Mouse (Mus musculus): ENCODE data around the gene Syn3. TPM values are rescaled to one million over a fixed set of nuclear protein-coding genes. Genes with fewer than 3 reads are reported as not detected.

The Syn3 gene
- polyA plus RNA-seq, 1 experiment = 0.75 TPM

- Histone ChIP-seq H3K4me3 (ENCODE audit: low read depth, low read length) (no peak overlapping the region), H3K36me3 (ENCODE audit: control insufficient read depth, insufficient read depth, low read length) (no peaks in the 10 kb centered on the region), H3K27ac (ENCODE audit: insufficient read depth, low read depth, low read length) (no peak overlapping the region), H3K4me1 (ENCODE audit: control insufficient read depth, insufficient read depth, insufficient read length, low read length) (peaks cover 2% of the 10 kb centered on the region; the same call in 1 of the 2 replicates), H3K27me3 (ENCODE audit: control insufficient read depth, insufficient read depth, low read length) (no peaks in the 10 kb centered on the region)
- 82% methylated on average over 3 of the region's 3 CpGs for WGBS
- no peak for TF ChIP-seq POLR2A (IDR thresholded peaks at IDR 0.05; ENCODE audit: low read depth, low read length)
- TF ChIP-seq CTCF (IDR thresholded peaks at IDR 0.05; ENCODE audit: extremely low read depth, insufficient read length, insufficient replicate concordance, low read depth, low read length) = no peak
Observed at GRCm38 (mm10) chr10:86060267-86060666, 438.4 kb downstream of the Syn3 start.

GRCm38 (mm10) chr10:86057712-86058111 lies 441.0 kb downstream of the Syn3 start:
- no peaks in the 10 kb centered on the region for H3K36me3 ChIP-seq (ENCODE audit: control insufficient read depth, insufficient read depth, low read length)
- 45% methylated on average over 2 of the region's 2 CpGs for WGBS
- no peak overlapping the region for H3K27ac ChIP-seq (ENCODE audit: insufficient read depth, low read depth, low read length)
- no peak for TF ChIP-seq POLR2A (IDR thresholded peaks at IDR 0.05; ENCODE audit: low read depth, low read length)
- no peak for TF ChIP-seq CTCF (IDR thresholded peaks at IDR 0.05; ENCODE audit: extremely low read depth, insufficient read length, insufficient replicate concordance, low read depth, low read length)
- H3K4me3 ChIP-seq (ENCODE audit: low read depth, low read length) = no peak overlapping the region
- peaks cover 2% of the 10 kb centered on the region; the same call in 1 of the 2 replicates for H3K4me1 ChIP-seq (ENCODE audit: control insufficient read depth, insufficient read depth, insufficient read length, low read length)
- H3K27me3 ChIP-seq (ENCODE audit: control insufficient read depth, insufficient read depth, low read length) = no peaks in the 10 kb centered on the region

- H3K4me1 ChIP-seq (ENCODE audit: control insufficient read depth, insufficient read depth, insufficient read length, low read length) = peaks cover 2% of the 10 kb centered on the region; the same call in 1 of the 2 replicates
- H3K4me3 ChIP-seq (ENCODE audit: low read depth, low read length) = no peak overlapping the region
- TF ChIP-seq CTCF (IDR thresholded peaks at IDR 0.05; ENCODE audit: extremely low read depth, insufficient read length, insufficient replicate concordance, low read depth, low read length) (no peak), POLR2A (IDR thresholded peaks at IDR 0.05; ENCODE audit: low read depth, low read length) (no peak)
- no peak overlapping the region for H3K27ac ChIP-seq (ENCODE audit: insufficient read depth, low read depth, low read length)
- no peaks in the 10 kb centered on the region for H3K27me3 ChIP-seq (ENCODE audit: control insufficient read depth, insufficient read depth, low read length)
- H3K36me3 ChIP-seq (ENCODE audit: control insufficient read depth, insufficient read depth, low read length) = no peaks in the 10 kb centered on the region
- 90% methylated on average over 11 of the region's 11 CpGs for WGBS
Observed at GRCm38 (mm10) chr10:86057286-86057685, 441.4 kb downstream of the Syn3 start.

- Histone ChIP-seq H3K36me3 (ENCODE audit: control insufficient read depth, insufficient read depth, low read length) (peaks cover 2% of the 10 kb centered on the region), H3K27me3 (ENCODE audit: control insufficient read depth, insufficient read depth, low read length) (no peaks in the 10 kb centered on the region), H3K4me1 (ENCODE audit: control insufficient read depth, insufficient read depth, insufficient read length, low read length) (peaks cover 2% of the 10 kb centered on the region; the same call in 1 of the 2 replicates), H3K27ac (ENCODE audit: insufficient read depth, low read depth, low read length) (no peak overlapping the region), H3K4me3 (ENCODE audit: low read depth, low read length) (no peak overlapping the region)
- TF ChIP-seq POLR2A (IDR thresholded peaks at IDR 0.05; ENCODE audit: low read depth, low read length) (no peak), CTCF (IDR thresholded peaks at IDR 0.05; ENCODE audit: extremely low read depth, insufficient read length, insufficient replicate concordance, low read depth, low read length) (no peak)
- 86% methylated on average over 8 of the region's 8 CpGs for WGBS
Observed at GRCm38 (mm10) chr10:86056297-86056903, 442.3 kb downstream of the Syn3 start.

- H3K4me1 ChIP-seq (ENCODE audit: control insufficient read depth, insufficient read depth, insufficient read length, low read length) = peaks cover 2% of the 10 kb centered on the region; the same call in 1 of the 2 replicates
- no peak overlapping the region for H3K4me3 ChIP-seq (ENCODE audit: low read depth, low read length)
- peaks cover 10% of the 10 kb centered on the region for H3K36me3 ChIP-seq (ENCODE audit: control insufficient read depth, insufficient read depth, low read length)
- H3K27ac ChIP-seq (ENCODE audit: insufficient read depth, low read depth, low read length) = no peak overlapping the region
- H3K27me3 ChIP-seq (ENCODE audit: control insufficient read depth, insufficient read depth, low read length) = no peaks in the 10 kb centered on the region
- 82% methylated on average over 10 of the region's 10 CpGs for WGBS
- TF ChIP-seq POLR2A (IDR thresholded peaks at IDR 0.05; ENCODE audit: low read depth, low read length) (no peak), CTCF (IDR thresholded peaks at IDR 0.05; ENCODE audit: extremely low read depth, insufficient read length, insufficient replicate concordance, low read depth, low read length) (no peak)
Observed at GRCm38 (mm10) chr10:86052818-86053522, 445.7 kb downstream of the Syn3 start.

- Histone ChIP-seq H3K27me3 (ENCODE audit: control insufficient read depth, insufficient read depth, low read length) (no peaks in the 10 kb centered on the region), H3K4me3 (ENCODE audit: low read depth, low read length) (no peak overlapping the region), H3K4me1 (ENCODE audit: control insufficient read depth, insufficient read depth, insufficient read length, low read length) (no peaks in the 10 kb centered on the region), H3K36me3 (ENCODE audit: control insufficient read depth, insufficient read depth, low read length) (peaks cover 24% of the 10 kb centered on the region), H3K27ac (ENCODE audit: insufficient read depth, low read depth, low read length) (no peak overlapping the region)
- TF ChIP-seq POLR2A (IDR thresholded peaks at IDR 0.05; ENCODE audit: low read depth, low read length) (no peak), CTCF (IDR thresholded peaks at IDR 0.05; ENCODE audit: extremely low read depth, insufficient read length, insufficient replicate concordance, low read depth, low read length) (no peak)
- 78% methylated on average over 2 of the region's 2 CpGs for WGBS
Observed at GRCm38 (mm10) chr10:86050522-86050921, 448.2 kb downstream of the Syn3 start.

GRCm38 (mm10) chr10:86047786-86048185 lies 450.9 kb downstream of the Syn3 start:
- Histone ChIP-seq H3K27me3 (ENCODE audit: control insufficient read depth, insufficient read depth, low read length) (no peaks in the 10 kb centered on the region), H3K4me1 (ENCODE audit: control insufficient read depth, insufficient read depth, insufficient read length, low read length) (no peaks in the 10 kb centered on the region), H3K36me3 (ENCODE audit: control insufficient read depth, insufficient read depth, low read length) (peaks cover 43% of the 10 kb centered on the region), H3K4me3 (ENCODE audit: low read depth, low read length) (no peak overlapping the region), H3K27ac (ENCODE audit: insufficient read depth, low read depth, low read length) (no peak overlapping the region)
- no peak for TF ChIP-seq CTCF (IDR thresholded peaks at IDR 0.05; ENCODE audit: extremely low read depth, insufficient read length, insufficient replicate concordance, low read depth, low read length)
- no peak for TF ChIP-seq POLR2A (IDR thresholded peaks at IDR 0.05; ENCODE audit: low read depth, low read length)
- WGBS = 91% methylated on average over 9 of the region's 9 CpGs

Data from small intestine, adult 2 months (tissue).